Mouse (Mus musculus) testis, adult 2 months (tissue): Measurements from ENCODE around the gene Fcna. TPM values are rescaled to one million over a fixed set of nuclear protein-coding genes. Genes with fewer than 3 reads are reported as not detected.

Experiments used
- H3K27ac ChIP-seq: fragments of 200-500 bp; 2 replicates; pipeline ENCODE4 v1.5.1; 2012; ENCODE audit warnings: low read depth, low read length; ENCODE audit not compliant: control insufficient read depth, insufficient read depth
- H3K27me3 ChIP-seq: fragments of 200-500 bp; 2 replicates; pipeline ENCODE4 v1.6.1; 2012; ENCODE audit warnings: mild to moderate bottlenecking, low read length, moderate library complexity; ENCODE audit not compliant: control insufficient read depth, insufficient read depth
- H3K36me3 ChIP-seq: fragments of 200-500 bp; 2 replicates; pipeline ENCODE4 v1.6.1; 2012; ENCODE audit warnings: mild to moderate bottlenecking, low read length; ENCODE audit not compliant: control insufficient read depth, insufficient read depth
- H3K4me1 ChIP-seq: fragments of 200-500 bp; 2 replicates; pipeline ENCODE4 v1.6.1; 2012; ENCODE audit warnings: low read length; ENCODE audit not compliant: control insufficient read depth, insufficient read depth
- H3K4me3 ChIP-seq: fragments of 200-500 bp; 2 replicates; pipeline ENCODE4 v1.5.1; 2012; ENCODE audit warnings: low read depth, mild to moderate bottlenecking, low read length, moderate library complexity, mixed read lengths; ENCODE audit not compliant: control insufficient read depth
- CTCF ChIP-seq: fragments of 200-500 bp; IDR thresholded peaks from 2 replicates; pipeline ENCODE4 v1.5.1; 2012; ENCODE audit warnings: low read depth, mild to moderate bottlenecking, inconsistent platforms, low read length, moderate library complexity; ENCODE audit not compliant: control insufficient read depth, insufficient read depth, insufficient replicate concordance
- POLR2A ChIP-seq: fragments of 200-500 bp; IDR thresholded peaks from 2 replicates; pipeline ENCODE4 v1.6.1; 2012; ENCODE audit warnings: low read depth, mild to moderate bottlenecking, inconsistent platforms, low read length, moderate library complexity; ENCODE audit not compliant: control insufficient read depth
- polyA plus RNA-seq: library from polyadenylated mRNA; depleted of rRNA; stranded (reverse); fragments of >200 nt; gene quantifications from 2 replicates; pipeline ENCODE4 v1.2.3, GENCODE M21; 2012

Fcna gene
- polyA plus RNA-seq, 1 experiment = 0.07 TPM

DNA sequence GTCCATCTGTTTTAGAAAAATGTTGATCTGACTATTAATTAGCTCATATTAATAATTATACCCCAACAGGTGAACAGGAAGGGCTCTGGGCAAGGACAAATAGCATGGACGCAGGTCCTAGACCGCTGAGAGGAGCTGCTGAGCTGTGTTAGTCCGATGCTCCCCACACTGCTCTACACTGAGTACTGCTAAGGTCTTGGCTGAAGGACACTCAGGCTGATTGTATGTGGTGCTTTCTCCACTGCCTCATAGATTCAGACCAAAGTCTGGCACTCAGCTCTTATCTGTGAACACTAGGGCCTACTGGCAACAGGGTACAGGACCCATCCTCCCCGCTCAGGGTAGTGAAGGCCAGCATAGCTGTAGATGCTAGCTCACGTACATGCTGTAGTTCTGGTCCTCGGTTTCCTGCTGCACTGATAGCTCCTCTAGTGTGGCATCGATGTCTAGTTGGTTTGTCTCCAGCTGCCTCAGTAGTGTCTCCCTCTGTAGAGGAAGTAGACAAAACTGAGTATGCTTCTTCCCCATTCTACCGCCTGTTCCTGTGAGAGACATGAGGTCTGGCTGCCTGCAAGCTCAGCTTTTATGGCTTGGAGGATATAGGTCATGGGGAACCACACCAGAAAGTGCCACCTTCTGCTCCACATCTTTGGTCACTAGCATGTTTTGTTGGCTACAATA is 39.5 kb downstream of the Fcna start:
- no peaks in the 10 kb centered on the region; the same call in 1 of the 2 replicates for H3K36me3 ChIP-seq
- no peaks in the 10 kb centered on the region for H3K4me1 ChIP-seq
- no peak overlapping the region for H3K27ac ChIP-seq
- H3K4me3 ChIP-seq = no peak overlapping the region
- no peaks in the 10 kb centered on the region for H3K27me3 ChIP-seq
- TF ChIP-seq CTCF = no peak

- TF ChIP-seq CTCF (no peak), POLR2A (no peak)
- no peaks in the 10 kb centered on the region for H3K4me1 ChIP-seq
- H3K27ac ChIP-seq = no peak overlapping the region
- H3K36me3 ChIP-seq = no peaks in the 10 kb centered on the region; the same call in 1 of the 2 replicates
- H3K4me3 ChIP-seq = no peak overlapping the region
- H3K27me3 ChIP-seq = no peaks in the 10 kb centered on the region
These were observed 40.5 kb downstream of the Fcna start for GRCm38 (mm10) chr2:25587290-25587689.

DNA sequence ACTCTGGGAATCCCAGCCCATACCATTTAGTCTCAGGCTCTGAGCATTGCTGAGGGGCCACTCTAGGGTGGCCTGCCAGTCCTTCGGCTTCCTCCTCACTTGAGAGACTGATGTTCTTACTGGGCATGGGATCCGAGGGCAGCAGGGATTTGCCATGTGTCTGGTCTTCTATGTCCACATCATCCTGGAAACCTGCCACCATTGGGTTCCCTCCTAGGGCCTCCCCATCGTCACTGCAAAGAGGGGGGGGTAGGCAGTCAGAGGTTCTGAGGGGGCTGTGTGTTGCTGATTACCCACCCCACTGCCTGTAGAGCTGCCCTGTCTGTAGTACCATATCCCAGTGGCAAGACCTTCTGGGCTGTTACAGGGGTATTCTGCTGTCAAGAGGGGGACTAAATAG is 42.2 kb downstream of the Fcna start:
- TF ChIP-seq POLR2A (no peak), CTCF (no peak)
- Histone ChIP-seq H3K27ac (no peak overlapping the region), H3K36me3 (no peaks in the 10 kb centered on the region; the same call in 1 of the 2 replicates), H3K4me1 (peaks cover 6% of the 10 kb centered on the region), H3K4me3 (no peak overlapping the region), H3K27me3 (no peaks in the 10 kb centered on the region)

GRCm38 (mm10) chr2:25584856-25585255 is 43.0 kb downstream of the Fcna start:
- H3K4me1 ChIP-seq = peaks cover 10% of the 10 kb centered on the region
- no peaks in the 10 kb centered on the region; the same call in 1 of the 2 replicates for H3K36me3 ChIP-seq
- H3K27me3 ChIP-seq = no peaks in the 10 kb centered on the region
- TF ChIP-seq CTCF (no peak), POLR2A (no peak)
- H3K27ac ChIP-seq = no peak overlapping the region
- H3K4me3 ChIP-seq = no peak overlapping the region

- Histone ChIP-seq H3K27ac (no peak overlapping the region), H3K27me3 (no peaks in the 10 kb centered on the region), H3K4me3 (no peak overlapping the region), H3K36me3 (no peaks in the 10 kb centered on the region; the same call in 1 of the 2 replicates), H3K4me1 (peaks cover 17% of the 10 kb centered on the region)
- TF ChIP-seq CTCF (no peak), POLR2A (no peak)
These were observed 43.7 kb downstream of the Fcna start for GRCm38 (mm10) chr2:25584152-25584551.

DNA sequence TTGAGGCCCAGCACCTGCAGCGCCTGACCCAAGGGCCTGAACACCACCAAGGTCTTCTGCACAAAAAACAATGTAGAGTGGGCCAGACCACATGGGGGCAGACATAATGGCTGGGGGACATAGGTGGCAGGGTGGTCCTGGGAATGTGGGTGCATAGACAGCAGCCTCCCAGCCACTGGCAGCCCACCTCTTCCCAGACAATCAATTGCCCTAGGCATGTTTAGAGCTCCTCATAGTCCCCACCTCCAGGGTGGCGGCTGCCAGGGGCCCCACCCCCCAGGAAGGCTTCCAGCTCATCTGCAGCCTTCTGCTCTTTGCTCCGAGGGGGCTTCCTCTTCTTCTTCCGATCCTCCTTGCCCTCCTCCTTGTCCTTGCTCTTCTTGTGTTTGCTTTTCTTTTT is 44.3 kb downstream of the Fcna start:
- Histone ChIP-seq H3K36me3 (no peaks in the 10 kb centered on the region; the same call in 1 of the 2 replicates), H3K27me3 (no peaks in the 10 kb centered on the region), H3K4me1 (peaks cover 22% of the 10 kb centered on the region), H3K27ac (no peak overlapping the region), H3K4me3 (no peak overlapping the region)
- no peak for TF ChIP-seq CTCF

- no peaks in the 10 kb centered on the region for H3K27me3 ChIP-seq
- H3K36me3 ChIP-seq = no peaks in the 10 kb centered on the region; the same call in 1 of the 2 replicates
- no peak overlapping the region for H3K4me3 ChIP-seq
- peaks cover 27% of the 10 kb centered on the region for H3K4me1 ChIP-seq
- no peak overlapping the region for H3K27ac ChIP-seq
- TF ChIP-seq POLR2A (no peak), CTCF (no peak)
These were observed 44.7 kb downstream of the Fcna start for GRCm38 (mm10) chr2:25583120-25583481.
